Mouse (Mus musculus): ENCODE data around the gene Kcnk10.

DNA sequence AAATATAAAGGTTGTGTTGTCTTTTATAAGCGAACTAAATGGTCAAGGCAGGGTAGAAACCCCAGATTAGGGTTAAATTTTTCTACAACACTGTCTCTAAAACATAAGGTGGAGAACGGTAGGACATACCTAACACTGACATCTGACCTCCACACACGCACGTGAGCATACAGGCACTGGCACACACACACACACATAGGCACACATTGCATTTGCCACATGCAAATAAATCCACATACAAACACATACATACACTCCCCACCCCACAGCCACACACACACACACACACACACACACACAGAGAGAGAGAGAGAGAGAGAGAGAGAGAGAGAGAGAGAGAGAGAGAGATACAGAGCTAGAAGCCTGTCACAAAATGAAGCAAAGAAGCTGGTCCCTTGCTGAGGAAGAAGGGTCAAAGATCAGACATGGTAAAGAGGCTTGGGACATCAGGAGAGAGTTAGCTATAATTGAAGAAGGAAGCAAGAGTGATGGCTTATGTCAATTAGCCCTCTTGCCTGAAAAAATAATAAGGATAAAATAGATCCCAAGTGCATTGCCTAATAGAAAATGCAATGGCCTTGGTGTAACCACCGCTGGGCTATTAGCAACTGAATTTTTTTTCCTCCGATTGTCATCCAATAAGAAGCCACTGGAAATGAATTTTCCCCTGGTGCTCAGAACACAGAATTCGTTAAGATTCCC is 58.1 kb downstream of the Kcnk10 start:
- TF ChIP-seq CTCF (IDR thresholded peaks at IDR 0.05; ENCODE audit: extremely low read depth, insufficient read length, insufficient replicate concordance, low read depth, low read length) (no peak), POLR2A (IDR thresholded peaks at IDR 0.05; ENCODE audit: low read depth, low read length) (no peak)

Data from small intestine, adult 2 months (tissue).